Mouse (Mus musculus): ENCODE data around the gene Lrrc75a. TPM values are rescaled to one million over a fixed set of nuclear protein-coding genes. Genes with fewer than 3 reads are reported as not detected.

The Lrrc75a gene
- polyA plus RNA-seq, 1 experiment from 2014 or later: 16.2 TPM

GRCm38 (mm10) chr11:62558961-62559646, 89.2 kb downstream of the Lrrc75a start:
- WGBS: 65% methylated on average over 6 of the region's 6 CpGs
- H3K4me1 ChIP-seq (replicated peaks; ENCODE audit: control insufficient read depth, insufficient read depth, low read length): no peaks in the 10 kb centered on the region; the same call in 1 of the 2 replicates
- no peak for DNase-seq (ENCODE audit: low spot score)
- H3K9ac ChIP-seq (ENCODE audit: low read depth, low read length): no peak overlapping the region
- no peak overlapping the region for H3K4me2 ChIP-seq (replicated peaks; ENCODE audit: low read depth, low read length)
- no peaks in the 10 kb centered on the region for H3K36me3 ChIP-seq (ENCODE audit: control insufficient read depth, insufficient read depth, low read length)
- ATAC-seq (ENCODE audit: low FRiP score): no peak
- no peaks in the 10 kb centered on the region for H3K27me3 ChIP-seq (ENCODE audit: control insufficient read depth, insufficient read depth, low read length)
- H3K4me3 ChIP-seq (ENCODE audit: low read depth, low read length): no peak overlapping the region
- no peak overlapping the region for H3K27ac ChIP-seq (ENCODE audit: low read depth, low read length)
- H3K9me3 ChIP-seq (ENCODE audit: control insufficient read depth, low read length): no peaks in the 10 kb centered on the region

DNA sequence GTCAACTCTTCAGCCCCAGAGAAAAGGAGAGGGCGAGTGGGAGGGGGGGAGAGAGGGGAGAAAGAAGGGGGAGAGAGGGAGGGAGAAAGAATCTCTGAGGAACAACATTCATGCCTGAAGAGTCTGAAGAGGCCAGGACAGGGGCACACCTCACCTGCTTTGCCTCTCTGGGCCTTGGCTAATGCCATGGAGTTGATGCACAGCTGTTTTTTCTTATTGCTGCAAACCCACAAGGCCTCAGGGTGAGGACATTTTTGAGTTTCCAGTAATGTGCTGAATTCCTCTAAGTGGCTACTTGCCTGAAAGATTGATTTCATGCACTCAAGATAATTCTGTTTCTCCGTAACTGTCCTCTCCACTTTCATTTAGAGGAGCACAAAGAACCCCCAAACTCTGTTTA, 90.2 kb downstream of the Lrrc75a start:
- Histone ChIP-seq H3K9ac (ENCODE audit: low read depth, low read length) (no peak overlapping the region), H3K4me3 (ENCODE audit: low read depth, low read length) (no peak overlapping the region), H3K4me2 (replicated peaks; ENCODE audit: low read depth, low read length) (no peak overlapping the region), H3K27me3 (ENCODE audit: control insufficient read depth, insufficient read depth, low read length) (no peaks in the 10 kb centered on the region), H3K4me1 (replicated peaks; ENCODE audit: control insufficient read depth, insufficient read depth, low read length) (no peaks in the 10 kb centered on the region; the same call in 1 of the 2 replicates), H3K36me3 (ENCODE audit: control insufficient read depth, insufficient read depth, low read length) (peaks cover 1% of the 10 kb centered on the region; the same call in 1 of the 2 replicates), H3K27ac (ENCODE audit: low read depth, low read length) (no peak overlapping the region), H3K9me3 (ENCODE audit: control insufficient read depth, low read length) (no peaks in the 10 kb centered on the region)
- ATAC-seq (ENCODE audit: low FRiP score) (no peak), DNase-seq (ENCODE audit: low spot score) (no peak)
- 81% methylated on average over 2 of the region's 2 CpGs for WGBS

DNA sequence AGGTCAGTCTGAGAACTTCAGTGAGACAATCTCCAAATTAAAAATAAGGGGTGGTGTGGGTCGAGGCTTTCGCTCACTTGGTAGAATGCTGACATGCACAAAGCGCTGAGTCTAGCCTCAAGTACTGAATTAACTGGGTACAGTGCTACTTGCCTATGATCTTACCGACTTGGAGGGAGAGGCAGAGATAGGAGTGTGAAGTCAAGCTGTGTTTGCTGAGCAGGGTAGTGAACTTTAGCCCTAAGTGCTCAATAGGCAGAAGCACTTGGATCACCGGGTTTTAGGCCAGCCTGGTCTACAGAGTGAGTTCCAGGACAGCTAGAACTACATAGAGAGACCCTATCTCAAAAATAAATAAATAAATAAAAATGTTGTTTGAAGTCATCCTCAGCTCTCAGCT, 91.1 kb downstream of the Lrrc75a start:
- no peak overlapping the region for H3K4me2 ChIP-seq (replicated peaks; ENCODE audit: low read depth, low read length)
- H3K4me1 ChIP-seq (replicated peaks; ENCODE audit: control insufficient read depth, insufficient read depth, low read length): no peaks in the 10 kb centered on the region; the same call in 1 of the 2 replicates
- H3K27ac ChIP-seq (ENCODE audit: low read depth, low read length): no peak overlapping the region
- no peak for ATAC-seq (ENCODE audit: low FRiP score)
- peaks cover 2% of the 10 kb centered on the region; the same call in 1 of the 2 replicates for H3K36me3 ChIP-seq (ENCODE audit: control insufficient read depth, insufficient read depth, low read length)
- H3K27me3 ChIP-seq (ENCODE audit: control insufficient read depth, insufficient read depth, low read length): no peaks in the 10 kb centered on the region
- H3K9me3 ChIP-seq (ENCODE audit: control insufficient read depth, low read length): no peaks in the 10 kb centered on the region
- no peak for DNase-seq (ENCODE audit: low spot score)
- 77% methylated on average over 5 of the region's 5 CpGs for whole genome bisulfite sequencing
- H3K9ac ChIP-seq (ENCODE audit: low read depth, low read length): no peak overlapping the region
- no peak overlapping the region for H3K4me3 ChIP-seq (ENCODE audit: low read depth, low read length)

- DNase-seq (ENCODE audit: low spot score): no peak
- no peak for ATAC-seq (ENCODE audit: low FRiP score)
- Histone ChIP-seq H3K4me1 (replicated peaks; ENCODE audit: control insufficient read depth, insufficient read depth, low read length) (no peaks in the 10 kb centered on the region; the same call in 1 of the 2 replicates), H3K4me2 (replicated peaks; ENCODE audit: low read depth, low read length) (no peak overlapping the region), H3K4me3 (ENCODE audit: low read depth, low read length) (no peak overlapping the region), H3K9ac (ENCODE audit: low read depth, low read length) (no peak overlapping the region), H3K36me3 (ENCODE audit: control insufficient read depth, insufficient read depth, low read length) (peaks cover 2% of the 10 kb centered on the region; the same call in 1 of the 2 replicates), H3K9me3 (ENCODE audit: control insufficient read depth, low read length) (no peaks in the 10 kb centered on the region), H3K27me3 (ENCODE audit: control insufficient read depth, insufficient read depth, low read length) (no peaks in the 10 kb centered on the region), H3K27ac (ENCODE audit: low read depth, low read length) (no peak overlapping the region)
Observed at GRCm38 (mm10) chr11:62555896-62556412, 92.4 kb downstream of the Lrrc75a start.

DNA sequence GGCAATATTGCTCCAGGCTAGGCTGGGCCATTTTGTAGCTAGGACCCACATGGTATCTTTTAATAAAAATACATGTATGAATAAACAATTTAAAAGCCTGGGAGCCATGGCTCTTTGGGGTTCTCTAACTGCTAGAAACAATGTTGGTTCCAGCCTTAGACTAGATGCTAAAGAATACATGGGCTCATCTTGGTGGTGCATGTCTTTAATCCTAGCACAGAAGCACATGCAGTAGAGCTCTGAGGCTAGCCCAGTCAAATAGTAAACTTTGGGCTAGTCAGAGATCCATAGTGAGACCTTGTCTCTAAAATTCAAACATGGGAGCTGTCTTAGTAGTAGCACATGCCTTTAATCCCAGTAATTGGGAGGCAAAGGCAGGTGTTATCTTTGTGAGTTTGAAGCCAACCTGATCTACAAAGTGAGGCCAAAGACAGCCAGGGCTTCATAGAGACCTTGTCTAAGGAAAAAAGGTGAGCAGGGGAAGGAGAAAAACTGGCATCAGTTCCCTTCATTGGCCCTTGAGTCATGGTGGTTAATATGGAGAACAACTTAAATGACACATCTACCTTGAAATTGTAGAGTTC, 93.3 kb downstream of the Lrrc75a start:
- Histone ChIP-seq H3K27ac (ENCODE audit: low read depth, low read length) (no peak overlapping the region), H3K9ac (ENCODE audit: low read depth, low read length) (no peak overlapping the region), H3K4me2 (replicated peaks; ENCODE audit: low read depth, low read length) (peak overlapping the region; percentile 83; the same call in 1 of the 2 replicates), H3K36me3 (ENCODE audit: control insufficient read depth, insufficient read depth, low read length) (peaks cover 2% of the 10 kb centered on the region; the same call in 1 of the 2 replicates), H3K27me3 (ENCODE audit: control insufficient read depth, insufficient read depth, low read length) (no peaks in the 10 kb centered on the region), H3K4me1 (replicated peaks; ENCODE audit: control insufficient read depth, insufficient read depth, low read length) (no peaks in the 10 kb centered on the region; the same call in 1 of the 2 replicates), H3K9me3 (ENCODE audit: control insufficient read depth, low read length) (no peaks in the 10 kb centered on the region), H3K4me3 (ENCODE audit: low read depth, low read length) (peak overlapping the region; percentile 55; the same call in 1 of the 2 replicates)
- ATAC-seq (ENCODE audit: low FRiP score) (no peak), DNase-seq (ENCODE audit: low spot score) (no peak)

Other genes with a start within 250 kb of the Lrrc75a start
- 13.6 and 13.7 TPM in 2 replicates for gene Pigl, start 190.1 kb downstream of the Lrrc75a start, polyA plus RNA-seq (2014; fragmentation: Nextera tagmentation; extraction: Ambion mirVana)
- 170 and 189 TPM in 2 replicates for gene Ncor1, start 190.0 kb downstream of the Lrrc75a start, polyA plus RNA-seq (2014; fragmentation: Nextera tagmentation; extraction: Ambion mirVana)
- 44.2 and 50.0 TPM in 2 replicates for gene Cenpv, start 109.3 kb downstream of the Lrrc75a start, polyA plus RNA-seq (2014; fragmentation: Nextera tagmentation; extraction: Ambion mirVana)
- gene Ubb, start 97.4 kb downstream of the Lrrc75a start, polyA plus RNA-seq (2014; fragmentation: Nextera tagmentation; extraction: Ambion mirVana): 3,694 and 3,897 TPM in 2 replicates
- gene Trpv2, start 74.0 kb downstream of the Lrrc75a start, polyA plus RNA-seq (2014; fragmentation: Nextera tagmentation; extraction: Ambion mirVana): 6.5 and 8.9 TPM in 2 replicates
- 38.8 and 43.5 TPM in 2 replicates for gene Mmgt2, start 141 bp upstream of the Lrrc75a start, polyA plus RNA-seq (2014; fragmentation: Nextera tagmentation; extraction: Ambion mirVana)
- 14.0 and 15.1 TPM in 2 replicates for gene Zfp287, start 83.4 kb upstream of the Lrrc75a start, polyA plus RNA-seq (2014; fragmentation: Nextera tagmentation; extraction: Ambion mirVana)
- gene Gm10428, start 104.6 kb upstream of the Lrrc75a start, polyA plus RNA-seq (2014; fragmentation: Nextera tagmentation; extraction: Ambion mirVana): not detected in 2 replicates
- 27.4 and 31.1 TPM in 2 replicates for gene Zfp286, start 140.9 kb upstream of the Lrrc75a start, polyA plus RNA-seq (2014; fragmentation: Nextera tagmentation; extraction: Ambion mirVana)
- gene Trim16, start 171.7 kb upstream of the Lrrc75a start, polyA plus RNA-seq (2014; fragmentation: Nextera tagmentation; extraction: Ambion mirVana): 5.3 and 6.4 TPM in 2 replicates
- 0.49 and 0.65 TPM in 2 replicates for gene Fbxw10, start 198.5 kb upstream of the Lrrc75a start, polyA plus RNA-seq (2014; fragmentation: Nextera tagmentation; extraction: Ambion mirVana)
- gene Tvp23b, start 230.9 kb upstream of the Lrrc75a start, polyA plus RNA-seq (2014; fragmentation: Nextera tagmentation; extraction: Ambion mirVana): 41.7 and 53.0 TPM in 2 replicates

Measured in hindbrain, embryonic 11.5 days (tissue).